Mouse (Mus musculus) bone marrow, adult 2 months (tissue): Measurements from ENCODE around the gene Eprs.

Experiments
- CTCF ChIP-seq: fragments of 200-500 bp; IDR thresholded peaks from 2 replicates; pipeline ENCODE4 v1.5.1; 2011; ENCODE audit warnings: low read length, control low read depth; ENCODE audit not compliant: control insufficient read depth, insufficient read depth
- POLR2A ChIP-seq: fragments of 200-500 bp; IDR thresholded peaks from 2 replicates; pipeline ENCODE4 v1.6.1; 2011; ENCODE audit warnings: low read depth, mild to moderate bottlenecking, control low read depth, low read length, borderline replicate concordance; ENCODE audit not compliant: control insufficient read depth

GRCm38 (mm10) chr1:185454575-185454954, 91.7 kb downstream of the Eprs start, which contains the start of gene Slc30a10:
- TF ChIP-seq CTCF (no peak), POLR2A (0 out of 2 replicates have a peak, but pooled peaks have one; percentile 7)
